Mouse (Mus musculus): ENCODE data around the gene Rgs3. TPM values are rescaled to one million over a fixed set of nuclear protein-coding genes. Genes with fewer than 3 reads are reported as not detected.
A peak's percentile ranks its signal among the peaks of the same experiment; 100 is the strongest.

Rgs3 gene
- polyA plus RNA-seq, 1 experiment from 2014 or later, result 43.3 TPM

DNA sequence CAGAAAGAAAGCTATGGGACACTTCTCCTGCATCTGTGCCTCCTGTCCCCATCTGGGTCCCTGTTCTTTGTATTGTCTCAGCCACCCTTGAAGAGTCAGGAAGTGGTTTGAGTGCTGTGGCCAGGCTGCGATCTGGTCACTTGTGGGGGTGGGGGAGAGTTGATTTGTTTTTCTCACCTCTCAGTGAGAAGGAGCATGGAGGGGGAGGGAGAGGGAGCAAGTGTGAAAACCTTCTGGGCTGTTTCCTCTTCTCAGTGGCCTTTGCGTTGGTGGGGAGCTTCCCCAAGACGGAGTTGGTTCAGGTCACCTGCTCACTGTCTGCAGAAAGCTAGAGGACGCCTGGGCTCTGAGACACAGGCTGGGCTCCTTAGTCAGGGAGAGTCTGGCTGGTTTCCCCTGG is 70.3 kb downstream of the Rgs3 start:
- H3K36me3 ChIP-seq, result no peaks in the 10 kb centered on the region
- H3K4me3 ChIP-seq (replicated peaks), result no peak overlapping the region
- ATAC-seq (ENCODE audit: insufficient number of reproducible peaks, insufficient read depth, low FRiP score, low TSS enrichment, low read depth), result no peak
- no peaks in the 10 kb centered on the region for H3K27me3 ChIP-seq
- no peak overlapping the region for H3K9ac ChIP-seq (replicated peaks)
- peaks cover 61% of the 10 kb centered on the region for H3K4me1 ChIP-seq (replicated peaks)
- WGBS, result 22% methylated on average over 4 of the region's 4 CpGs
- H3K9me3 ChIP-seq, result no peaks in the 10 kb centered on the region
- H3K4me2 ChIP-seq, result no peak overlapping the region
- H3K27ac ChIP-seq, result peak overlapping the region; percentile 9; the same call in 1 of the 2 replicates

DNA sequence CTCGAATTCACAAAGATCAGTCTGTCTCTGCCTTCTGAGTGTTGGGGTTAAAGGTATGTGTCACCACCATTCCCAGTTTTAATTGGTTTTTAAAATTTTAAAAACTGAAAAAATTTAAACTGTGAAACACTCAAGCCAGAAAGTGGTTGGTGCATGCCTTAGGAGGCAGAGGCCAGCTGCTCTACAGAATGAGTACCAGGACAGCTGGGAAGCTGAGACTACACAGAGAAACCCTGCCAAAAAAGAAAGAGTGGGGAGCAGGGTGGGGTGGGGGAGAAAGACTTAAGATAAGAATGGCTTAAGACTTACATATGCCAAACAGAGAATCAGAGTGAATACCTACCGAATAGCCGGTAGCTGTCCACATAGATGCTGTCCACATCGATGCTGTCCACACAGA is 73.6 kb downstream of the Rgs3 start:
- Histone ChIP-seq H3K9ac (replicated peaks) (no peak overlapping the region), H3K27ac (no peak overlapping the region), H3K4me1 (replicated peaks) (peaks cover 35% of the 10 kb centered on the region), H3K4me3 (replicated peaks) (no peak overlapping the region), H3K9me3 (no peaks in the 10 kb centered on the region), H3K27me3 (no peaks in the 10 kb centered on the region), H3K4me2 (no peak overlapping the region), H3K36me3 (no peaks in the 10 kb centered on the region)
- 96% methylated on average over 4 of the region's 4 CpGs for WGBS
- no peak for ATAC-seq (ENCODE audit: insufficient number of reproducible peaks, insufficient read depth, low FRiP score, low TSS enrichment, low read depth)

DNA sequence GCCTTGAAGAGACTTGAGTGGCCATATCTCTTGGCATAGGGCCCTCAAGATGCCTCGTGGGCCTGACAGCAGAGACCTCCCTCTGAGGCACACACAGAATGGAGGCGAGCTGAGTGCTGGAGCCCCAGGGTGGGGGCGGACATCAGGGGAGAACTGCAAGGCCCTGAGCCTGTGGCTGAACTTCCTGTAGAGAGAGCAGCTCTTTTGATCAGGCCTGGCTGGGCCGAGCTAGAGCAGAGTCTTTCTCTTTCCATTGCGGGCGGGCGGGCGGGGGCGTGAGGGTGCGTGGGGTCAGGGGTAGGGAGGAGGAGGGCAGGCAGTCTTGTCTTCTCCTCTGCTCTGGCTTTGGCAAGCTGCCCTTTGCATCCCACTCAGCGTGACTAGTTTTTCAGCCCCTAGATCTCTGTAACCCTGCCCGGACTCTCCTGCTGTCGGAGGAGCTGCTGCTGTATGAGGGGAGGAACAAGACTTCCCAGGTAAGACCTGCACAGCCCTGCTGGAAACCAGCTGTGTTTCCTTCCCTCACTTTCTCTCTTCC is 74.5 kb downstream of the Rgs3 start:
- no peaks in the 10 kb centered on the region for H3K27me3 ChIP-seq
- H3K4me1 ChIP-seq (replicated peaks), result peaks cover 32% of the 10 kb centered on the region
- no peaks in the 10 kb centered on the region for H3K36me3 ChIP-seq
- no peak overlapping the region for H3K4me2 ChIP-seq
- no peaks in the 10 kb centered on the region for H3K9me3 ChIP-seq
- H3K27ac ChIP-seq, result no peak overlapping the region
- 35% methylated on average over 13 of the region's 13 CpGs for WGBS
- ATAC-seq (ENCODE audit: insufficient number of reproducible peaks, insufficient read depth, low FRiP score, low TSS enrichment, low read depth), result no peak
- no peak overlapping the region for H3K9ac ChIP-seq (replicated peaks)
- H3K4me3 ChIP-seq (replicated peaks), result no peak overlapping the region

DNA sequence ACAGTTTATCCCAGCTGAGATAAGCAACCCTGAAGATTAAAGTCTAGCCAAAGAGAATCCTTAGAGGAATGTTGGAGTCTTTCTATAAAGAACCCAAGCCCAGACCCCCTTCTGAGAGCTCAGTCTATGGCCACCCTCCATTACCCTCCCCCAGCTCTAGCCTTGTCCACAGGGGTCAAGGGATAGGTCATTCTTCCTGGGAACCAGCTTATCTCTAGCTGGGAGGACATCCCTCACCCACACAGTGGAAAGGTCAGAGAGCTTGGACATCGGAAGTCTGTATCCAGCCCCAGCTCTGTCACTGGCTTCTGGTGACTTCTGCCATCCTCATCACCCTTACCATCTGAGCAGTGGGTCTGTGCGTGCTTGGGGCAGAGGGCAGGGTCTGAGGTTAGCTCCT is 75.2 kb downstream of the Rgs3 start:
- Histone ChIP-seq H3K9ac (replicated peaks) (no peak overlapping the region), H3K27me3 (no peaks in the 10 kb centered on the region), H3K4me2 (no peak overlapping the region), H3K36me3 (no peaks in the 10 kb centered on the region), H3K4me1 (replicated peaks) (peaks cover 25% of the 10 kb centered on the region), H3K9me3 (no peaks in the 10 kb centered on the region), H3K27ac (no peak overlapping the region), H3K4me3 (replicated peaks) (no peak overlapping the region)
- ATAC-seq (ENCODE audit: insufficient number of reproducible peaks, insufficient read depth, low FRiP score, low TSS enrichment, low read depth), result no peak
- 70% methylated on average over 2 of the region's 2 CpGs for WGBS

DNA sequence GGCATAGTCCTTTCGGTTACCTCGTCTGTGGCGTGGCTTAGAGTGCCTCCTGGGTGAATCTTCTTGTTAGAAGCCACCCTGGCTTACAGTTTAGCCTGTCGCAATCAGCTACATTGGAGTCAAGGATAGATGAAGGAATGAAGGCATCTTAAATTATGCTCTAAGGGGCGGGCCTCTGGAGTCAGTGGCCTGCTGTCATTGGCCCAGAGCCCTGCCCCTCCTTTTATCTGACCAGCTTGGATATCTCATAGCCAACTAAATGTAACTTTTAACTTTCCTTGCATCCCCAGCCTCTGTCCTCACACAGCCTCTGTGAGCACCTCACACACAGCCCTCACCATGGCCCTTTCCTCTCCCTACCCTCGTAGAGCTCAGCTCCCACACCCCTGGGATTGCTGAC is 76.4 kb downstream of the Rgs3 start:
- Histone ChIP-seq H3K27me3 (no peaks in the 10 kb centered on the region), H3K9me3 (no peaks in the 10 kb centered on the region), H3K4me2 (no peak overlapping the region), H3K4me3 (replicated peaks) (no peak overlapping the region), H3K9ac (replicated peaks) (no peak overlapping the region), H3K4me1 (replicated peaks) (peaks cover 23% of the 10 kb centered on the region), H3K36me3 (no peaks in the 10 kb centered on the region), H3K27ac (no peak overlapping the region)
- 88% methylated on average over 6 of the region's 6 CpGs for WGBS
- no peak for ATAC-seq (ENCODE audit: insufficient number of reproducible peaks, insufficient read depth, low FRiP score, low TSS enrichment, low read depth)

DNA sequence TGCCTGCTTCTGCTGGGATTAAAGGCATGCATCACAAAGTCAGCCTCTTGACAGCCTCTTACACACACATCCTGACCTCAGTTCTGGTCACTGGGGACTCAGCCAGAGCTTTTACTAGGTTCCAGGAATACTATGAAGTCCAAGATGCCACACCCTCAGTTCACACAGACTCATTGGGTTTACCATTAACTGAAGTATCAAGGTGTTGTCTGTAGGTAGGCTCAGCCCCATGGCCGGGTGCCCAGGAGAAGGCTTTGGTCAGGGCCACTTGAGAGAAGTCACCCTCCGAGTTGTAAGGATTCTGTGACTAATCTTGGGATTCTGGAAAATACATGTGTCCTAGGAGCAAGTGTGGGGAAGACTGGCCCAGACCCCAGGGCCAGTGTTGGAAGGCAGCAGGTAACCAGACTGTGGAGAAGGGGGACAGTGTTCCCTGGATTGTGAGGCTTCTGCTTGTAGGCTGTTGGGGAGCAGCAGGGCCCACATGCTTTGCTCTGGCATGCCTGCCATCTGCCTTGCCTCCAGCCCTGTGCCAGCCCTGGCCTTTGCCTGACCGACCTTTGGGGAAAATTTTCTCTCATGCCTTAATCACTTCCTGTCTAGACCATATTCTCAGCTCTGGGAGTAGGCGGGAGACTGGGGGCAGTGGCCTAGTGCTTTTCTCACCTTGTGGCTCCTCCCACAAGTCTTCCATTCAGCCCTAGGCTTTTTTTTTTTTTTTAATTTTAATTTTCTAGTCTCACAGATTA is 78.4 kb downstream of the Rgs3 start:
- Histone ChIP-seq H3K27ac (peak overlapping the region; percentile 66), H3K4me1 (replicated peaks) (peaks cover 36% of the 10 kb centered on the region), H3K36me3 (no peaks in the 10 kb centered on the region)

DNA sequence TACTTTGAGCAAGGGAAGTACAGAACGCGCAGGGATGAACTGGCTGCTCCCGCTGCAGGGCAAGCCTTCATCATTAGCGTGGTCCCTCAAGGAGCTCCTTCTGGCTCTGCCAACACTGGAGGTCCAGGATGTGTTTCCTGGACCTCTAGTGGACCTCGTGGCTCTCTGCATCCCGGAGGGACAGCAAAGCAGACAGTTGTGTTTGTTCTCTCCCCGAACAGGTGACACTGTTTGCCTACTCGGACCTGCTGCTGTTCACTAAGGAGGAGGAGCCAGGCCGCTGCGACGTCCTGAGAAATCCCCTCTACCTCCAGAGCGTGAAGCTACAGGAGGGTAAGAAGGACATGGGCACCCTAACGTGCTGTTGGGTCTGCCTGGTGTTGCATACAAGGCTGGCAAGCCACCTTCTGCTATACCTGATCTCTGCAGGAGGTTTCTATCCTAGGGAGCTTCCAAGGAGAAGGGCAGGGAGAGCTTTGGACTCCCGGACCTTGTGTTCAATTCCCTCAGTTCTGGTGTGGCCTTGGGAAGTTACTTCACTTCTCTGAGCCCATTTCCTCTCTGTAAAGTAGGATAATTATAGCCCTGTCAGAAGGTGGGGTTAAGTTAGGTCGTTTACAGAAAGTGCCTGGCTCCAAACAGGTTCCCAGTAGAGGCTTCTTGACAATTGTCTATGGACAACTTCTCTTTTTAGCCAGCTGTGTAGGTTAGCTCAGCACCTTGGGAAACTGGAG is 81.0 kb downstream of the Rgs3 start:
- Histone ChIP-seq H3K4me3 (replicated peaks) (no peak overlapping the region), H3K9me3 (no peaks in the 10 kb centered on the region), H3K9ac (replicated peaks) (no peak overlapping the region), H3K4me1 (replicated peaks) (peaks cover 30% of the 10 kb centered on the region), H3K36me3 (no peaks in the 10 kb centered on the region), H3K4me2 (peak overlapping the region; percentile 15; the same call in 1 of the 2 replicates), H3K27me3 (no peaks in the 10 kb centered on the region; the same call in 1 of the 2 replicates), H3K27ac (peak overlapping the region; percentile 80)
- WGBS, result 66% methylated on average over 15 of the region's 15 CpGs
- ATAC-seq (ENCODE audit: insufficient number of reproducible peaks, insufficient read depth, low FRiP score, low TSS enrichment, low read depth), result no peak

More for the DNA sequence above, 78.4 kb downstream of the Rgs3 start:
- 62% methylated on average over 4 of the region's 4 CpGs for WGBS
- H3K9me3 ChIP-seq, result no peaks in the 10 kb centered on the region
- no peaks in the 10 kb centered on the region; the same call in 1 of the 2 replicates for H3K27me3 ChIP-seq
- H3K4me2 ChIP-seq, result no peak overlapping the region
- no peak overlapping the region for H3K9ac ChIP-seq (replicated peaks)
- no peak overlapping the region for H3K4me3 ChIP-seq (replicated peaks)
- ATAC-seq (ENCODE audit: insufficient number of reproducible peaks, insufficient read depth, low FRiP score, low TSS enrichment, low read depth), result no peak

DNA sequence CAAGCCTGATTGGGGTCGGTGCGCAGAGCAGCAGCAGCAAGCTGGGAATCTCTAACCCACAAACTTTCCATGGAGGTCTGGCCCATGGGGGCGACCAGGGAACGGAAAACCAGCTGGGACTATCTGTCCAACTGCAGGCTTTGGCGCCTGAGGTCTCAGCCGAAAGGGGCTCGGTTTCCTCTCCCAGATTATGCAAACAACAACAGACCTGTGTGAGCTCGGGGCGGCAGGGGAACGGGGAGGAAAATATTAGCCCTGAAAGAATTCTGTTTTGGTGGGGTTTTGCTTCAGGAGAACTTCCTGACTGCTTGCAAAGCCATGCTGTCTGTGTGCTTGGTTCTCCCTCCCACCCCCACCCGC is 81.6 kb downstream of the Rgs3 start:
- no peaks in the 10 kb centered on the region; the same call in 1 of the 2 replicates for H3K27me3 ChIP-seq
- H3K4me1 ChIP-seq (replicated peaks), result peaks cover 30% of the 10 kb centered on the region
- no peak for ATAC-seq (ENCODE audit: insufficient number of reproducible peaks, insufficient read depth, low FRiP score, low TSS enrichment, low read depth)
- H3K9me3 ChIP-seq, result no peaks in the 10 kb centered on the region
- H3K9ac ChIP-seq (replicated peaks), result no peak overlapping the region
- 31% methylated on average over 11 of the region's 11 CpGs for WGBS
- no peak overlapping the region for H3K4me3 ChIP-seq (replicated peaks)
- H3K36me3 ChIP-seq, result no peaks in the 10 kb centered on the region
- H3K27ac ChIP-seq, result peak overlapping the region; percentile 80
- peak overlapping the region; percentile 15; the same call in 1 of the 2 replicates for H3K4me2 ChIP-seq

DNA sequence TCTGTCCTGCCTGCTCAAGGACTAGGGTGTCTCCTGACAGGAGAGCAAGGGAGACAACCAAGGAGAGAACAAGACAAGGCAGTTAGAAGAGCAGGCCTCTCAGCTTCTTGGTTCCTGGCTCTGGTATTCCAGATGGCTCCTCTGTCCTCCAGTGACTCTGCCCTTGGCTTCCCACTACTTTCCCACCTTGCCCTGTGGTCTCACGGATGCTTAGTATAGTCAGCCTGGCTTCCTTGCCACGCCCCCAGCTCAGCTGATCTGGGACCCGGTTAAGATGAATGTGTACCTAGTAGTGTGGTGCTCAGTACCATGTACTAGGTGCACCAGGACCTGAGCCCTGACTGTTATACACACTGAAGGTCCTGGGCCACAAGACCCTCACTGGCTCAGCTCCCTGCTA is 82.0 kb downstream of the Rgs3 start:
- no peak overlapping the region for H3K4me2 ChIP-seq
- peaks cover 30% of the 10 kb centered on the region for H3K4me1 ChIP-seq (replicated peaks)

DNA sequence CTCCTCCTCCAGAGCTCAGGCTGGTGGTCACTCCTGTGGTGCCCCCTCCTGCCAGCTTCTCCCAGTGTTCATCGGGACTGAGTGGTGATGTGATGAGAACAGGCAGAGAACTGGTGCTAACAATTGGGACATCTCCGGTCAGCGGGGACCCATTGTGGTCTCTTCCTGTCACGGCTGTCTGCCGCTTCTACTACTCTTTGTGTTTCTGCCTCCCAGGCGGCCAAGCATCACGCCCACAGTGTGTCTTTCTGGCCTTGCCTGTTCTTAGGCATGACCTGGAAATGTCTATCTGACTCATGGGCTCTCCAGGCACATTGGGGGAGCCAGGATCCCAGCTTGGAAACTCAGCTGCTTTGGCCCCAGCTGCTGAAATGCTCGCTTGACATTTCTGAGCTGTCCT is 83.8 kb downstream of the Rgs3 start:
- Histone ChIP-seq H3K9ac (replicated peaks) (no peak overlapping the region), H3K27ac (no peak overlapping the region), H3K4me3 (replicated peaks) (no peak overlapping the region), H3K4me2 (no peak overlapping the region), H3K36me3 (no peaks in the 10 kb centered on the region), H3K9me3 (no peaks in the 10 kb centered on the region), H3K4me1 (replicated peaks) (peaks cover 30% of the 10 kb centered on the region), H3K27me3 (peaks cover 4% of the 10 kb centered on the region; the same call in 1 of the 2 replicates)
- 87% methylated on average over 8 of the region's 8 CpGs for WGBS
- no peak for ATAC-seq (ENCODE audit: insufficient number of reproducible peaks, insufficient read depth, low FRiP score, low TSS enrichment, low read depth)

More for the DNA sequence above, 82.0 kb downstream of the Rgs3 start:
- Histone ChIP-seq H3K27ac (peak overlapping the region; percentile 80; the same call in 1 of the 2 replicates), H3K27me3 (peaks cover 4% of the 10 kb centered on the region; the same call in 1 of the 2 replicates), H3K9ac (replicated peaks) (no peak overlapping the region), H3K9me3 (no peaks in the 10 kb centered on the region), H3K4me3 (replicated peaks) (no peak overlapping the region), H3K36me3 (no peaks in the 10 kb centered on the region)
- WGBS, result 74% methylated on average over 3 of the region's 3 CpGs
- ATAC-seq (ENCODE audit: insufficient number of reproducible peaks, insufficient read depth, low FRiP score, low TSS enrichment, low read depth), result no peak

DNA sequence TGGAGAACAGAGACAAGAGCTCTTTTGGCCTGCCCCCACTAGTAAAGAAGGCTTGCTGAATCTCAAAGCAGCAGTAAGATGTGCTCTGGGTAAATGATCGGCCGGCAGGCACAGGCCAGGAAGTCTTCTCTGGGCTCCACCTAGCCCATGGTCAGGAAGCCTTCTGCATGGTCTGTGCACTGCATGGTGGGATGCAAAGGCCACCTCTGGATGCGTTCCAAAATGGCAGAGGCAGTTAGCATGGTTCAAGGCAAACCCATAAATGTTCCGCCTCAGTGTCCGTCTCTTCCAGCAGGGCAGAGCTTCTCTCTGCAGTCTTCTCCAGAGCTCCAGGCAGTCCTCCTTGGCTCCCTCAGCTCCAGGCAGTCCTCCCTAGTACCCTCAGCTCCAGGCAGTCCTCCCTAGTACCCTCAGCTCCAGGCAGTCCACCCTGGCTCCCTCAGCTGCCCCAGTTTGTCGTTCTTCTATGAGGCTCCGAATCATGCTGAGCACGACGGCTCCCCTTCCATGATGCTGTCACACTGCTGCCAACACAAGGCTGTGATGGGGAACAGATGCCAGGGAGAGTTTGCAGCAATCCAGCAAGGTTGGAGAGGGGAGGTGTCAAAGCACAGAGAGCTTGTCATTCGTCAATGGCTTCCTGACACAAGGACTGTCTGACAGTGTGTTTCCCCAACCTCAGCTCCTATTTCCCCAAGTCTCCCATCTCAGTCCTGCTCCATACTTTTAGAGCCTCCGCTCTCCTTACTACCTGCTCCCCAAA is 84.6 kb downstream of the Rgs3 start:
- H3K4me1 ChIP-seq (replicated peaks), result peaks cover 30% of the 10 kb centered on the region
- no peaks in the 10 kb centered on the region for H3K36me3 ChIP-seq
- no peak overlapping the region for H3K27ac ChIP-seq
- no peak overlapping the region for H3K4me3 ChIP-seq (replicated peaks)
- ATAC-seq (ENCODE audit: insufficient number of reproducible peaks, insufficient read depth, low FRiP score, low TSS enrichment, low read depth), result no peak
- WGBS, result 56% methylated on average over 11 of the region's 11 CpGs
- no peak overlapping the region for H3K4me2 ChIP-seq
- H3K9me3 ChIP-seq, result no peaks in the 10 kb centered on the region
- peaks cover 4% of the 10 kb centered on the region; the same call in 1 of the 2 replicates for H3K27me3 ChIP-seq
- no peak overlapping the region for H3K9ac ChIP-seq (replicated peaks)
